Mouse (Mus musculus) testis, adult 2 months (tissue): ENCODE data around the gene Reep6.

ENCODE experiments used
- CTCF ChIP-seq: fragments of 200-500 bp; IDR thresholded peaks from 2 replicates; pipeline ENCODE4 v1.5.1; 2012; ENCODE audit warnings: low read depth, mild to moderate bottlenecking, inconsistent platforms, low read length, moderate library complexity; ENCODE audit not compliant: control insufficient read depth, insufficient read depth, insufficient replicate concordance
- POLR2A ChIP-seq: fragments of 200-500 bp; IDR thresholded peaks from 2 replicates; pipeline ENCODE4 v1.6.1; 2012; ENCODE audit warnings: low read depth, mild to moderate bottlenecking, inconsistent platforms, low read length, moderate library complexity; ENCODE audit not compliant: control insufficient read depth

DNA sequence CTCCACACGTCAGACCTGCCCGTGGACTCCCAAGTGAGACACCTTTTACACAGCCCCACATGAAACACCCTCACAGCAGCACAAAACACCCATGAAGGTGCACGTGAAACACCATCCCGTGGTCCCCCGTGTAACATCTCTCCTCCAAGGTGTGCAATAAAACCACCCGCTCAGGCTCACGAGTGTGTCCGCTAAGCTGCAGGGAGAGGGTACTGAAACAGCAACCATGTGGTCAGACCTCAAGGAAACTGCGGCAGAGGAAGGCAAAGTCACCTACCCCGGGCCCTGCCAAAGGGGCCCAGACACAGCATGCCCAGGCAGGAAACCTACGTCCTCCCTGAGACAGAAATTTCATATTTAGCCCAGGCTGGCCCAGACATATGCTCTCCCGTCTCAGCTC, 6.5 kb downstream of the Reep6 start:
- TF ChIP-seq POLR2A (no peak), CTCF (no peak)
